Mouse (Mus musculus): ENCODE measurements around the gene Snd1. TPM values are rescaled to one million over a fixed set of nuclear protein-coding genes. Genes with fewer than 3 reads are reported as not detected.

Gene Snd1
- polyA plus RNA-seq, 1 experiment: 62.1 TPM

DNA sequence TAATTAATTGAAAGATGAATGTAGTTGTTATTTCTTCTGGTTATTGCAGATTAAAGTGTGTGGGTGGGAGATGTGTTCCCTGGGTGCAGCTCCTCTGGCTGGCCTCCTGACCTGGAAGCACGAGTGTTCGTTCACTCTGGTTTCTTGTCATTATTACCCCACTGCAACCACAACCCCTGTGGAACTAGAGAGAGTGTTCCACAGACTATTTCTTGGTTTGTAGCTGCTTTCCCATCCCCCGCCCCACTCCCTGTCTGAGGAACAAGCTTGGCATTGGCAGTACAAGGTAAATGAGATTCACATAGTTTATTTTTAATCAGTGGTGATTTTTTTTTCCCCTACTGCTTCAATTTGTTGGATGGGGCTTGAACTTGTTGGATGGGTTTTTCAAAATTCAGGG is 189.8 kb downstream of the Snd1 start:
- no peak overlapping the region for H3K4me3 ChIP-seq (ENCODE audit: insufficient read depth, low read length)
- H3K4me1 ChIP-seq (ENCODE audit: control insufficient read depth, insufficient read depth, low read length): peaks cover 2% of the 10 kb centered on the region; the same call in 1 of the 2 replicates
- TF ChIP-seq POLR2A (IDR thresholded peaks at IDR 0.05; ENCODE audit: extremely low read depth, insufficient read depth, low read length): no peak
- no peak for TF ChIP-seq CTCF (IDR thresholded peaks at IDR 0.05; ENCODE audit: extremely low read depth, insufficient read depth, low read length)
- no peak overlapping the region for H3K27ac ChIP-seq (ENCODE audit: insufficient read depth, low read length)

GRCm38 (mm10) chr6:28667586-28667985 is 192.6 kb downstream of the Snd1 start:
- Histone ChIP-seq H3K4me1 (ENCODE audit: control insufficient read depth, insufficient read depth, low read length) (peaks cover 2% of the 10 kb centered on the region; the same call in 1 of the 2 replicates), H3K27ac (ENCODE audit: insufficient read depth, low read length) (no peak overlapping the region), H3K4me3 (ENCODE audit: insufficient read depth, low read length) (no peak overlapping the region)
- TF ChIP-seq CTCF (IDR thresholded peaks at IDR 0.05; ENCODE audit: extremely low read depth, insufficient read depth, low read length) (no peak), POLR2A (IDR thresholded peaks at IDR 0.05; ENCODE audit: extremely low read depth, insufficient read depth, low read length) (no peak)

DNA sequence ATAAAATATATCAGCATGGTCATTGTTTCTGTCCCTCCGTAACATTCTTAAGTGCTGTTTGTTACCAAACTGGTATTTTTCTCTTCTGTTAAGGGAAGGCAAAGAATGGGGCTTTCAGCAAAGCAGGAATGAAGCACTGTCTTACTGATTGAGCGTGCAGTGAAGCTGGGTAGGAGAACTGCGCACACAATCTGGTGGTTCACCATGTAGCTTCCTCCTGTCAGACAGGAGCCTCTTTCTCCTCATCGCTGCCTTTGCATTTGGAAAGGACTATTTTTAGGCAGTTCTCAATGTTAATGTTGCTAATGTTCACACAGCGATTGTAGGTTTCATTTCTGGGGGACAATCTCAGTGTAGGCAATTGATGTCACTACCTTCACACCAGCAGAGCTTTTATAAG is 194.3 kb downstream of the Snd1 start:
- Histone ChIP-seq H3K4me3 (ENCODE audit: insufficient read depth, low read length) (no peak overlapping the region), H3K27ac (ENCODE audit: insufficient read depth, low read length) (no peak overlapping the region), H3K4me1 (ENCODE audit: control insufficient read depth, insufficient read depth, low read length) (peaks cover 2% of the 10 kb centered on the region; the same call in 1 of the 2 replicates)
- TF ChIP-seq POLR2A (IDR thresholded peaks at IDR 0.05; ENCODE audit: extremely low read depth, insufficient read depth, low read length) (no peak), CTCF (IDR thresholded peaks at IDR 0.05; ENCODE audit: extremely low read depth, insufficient read depth, low read length) (no peak)

GRCm38 (mm10) chr6:28672388-28672787 is 197.4 kb downstream of the Snd1 start:
- H3K4me1 ChIP-seq (ENCODE audit: control insufficient read depth, insufficient read depth, low read length): peaks cover 2% of the 10 kb centered on the region; the same call in 1 of the 2 replicates
- TF ChIP-seq POLR2A (IDR thresholded peaks at IDR 0.05; ENCODE audit: extremely low read depth, insufficient read depth, low read length) (no peak), CTCF (IDR thresholded peaks at IDR 0.05; ENCODE audit: extremely low read depth, insufficient read depth, low read length) (no peak)
- H3K27ac ChIP-seq (ENCODE audit: insufficient read depth, low read length): no peak overlapping the region
- no peak overlapping the region for H3K4me3 ChIP-seq (ENCODE audit: insufficient read depth, low read length)

- no peak for TF ChIP-seq CTCF (IDR thresholded peaks at IDR 0.05; ENCODE audit: extremely low read depth, insufficient read depth, low read length)
- TF ChIP-seq POLR2A (IDR thresholded peaks at IDR 0.05; ENCODE audit: extremely low read depth, insufficient read depth, low read length): no peak
- no peak overlapping the region for H3K27ac ChIP-seq (ENCODE audit: insufficient read depth, low read length)
- H3K4me3 ChIP-seq (ENCODE audit: insufficient read depth, low read length): no peak overlapping the region
- H3K4me1 ChIP-seq (ENCODE audit: control insufficient read depth, insufficient read depth, low read length): no peaks in the 10 kb centered on the region
Measured at GRCm38 (mm10) chr6:28674686-28675085, 199.7 kb downstream of the Snd1 start.

DNA sequence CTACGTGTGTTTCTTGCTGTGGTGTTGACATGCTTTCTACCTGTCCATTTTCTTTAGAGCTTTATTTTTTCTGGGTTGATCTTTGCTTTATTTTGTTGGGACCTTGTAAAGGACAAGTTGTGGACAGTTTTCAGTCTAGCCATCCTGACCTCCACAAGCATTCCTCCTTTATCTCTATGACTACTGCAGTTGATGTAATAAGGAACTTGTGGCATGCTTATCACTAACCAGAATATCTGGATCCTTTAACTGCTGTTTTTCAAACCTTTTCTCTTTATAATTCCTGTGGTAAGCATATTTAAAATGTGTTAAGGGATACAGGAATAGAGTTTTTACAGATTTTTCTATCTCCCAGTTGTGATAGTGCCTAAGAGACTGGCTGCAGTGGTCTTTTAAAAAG is 204.0 kb downstream of the Snd1 start:
- Histone ChIP-seq H3K27ac (ENCODE audit: insufficient read depth, low read length) (no peak overlapping the region), H3K4me3 (ENCODE audit: insufficient read depth, low read length) (no peak overlapping the region), H3K4me1 (ENCODE audit: control insufficient read depth, insufficient read depth, low read length) (no peaks in the 10 kb centered on the region; the same call in 1 of the 2 replicates)
- TF ChIP-seq CTCF (IDR thresholded peaks at IDR 0.05; ENCODE audit: extremely low read depth, insufficient read depth, low read length) (no peak), POLR2A (IDR thresholded peaks at IDR 0.05; ENCODE audit: extremely low read depth, insufficient read depth, low read length) (no peak)

- Histone ChIP-seq H3K4me1 (ENCODE audit: control insufficient read depth, insufficient read depth, low read length) (no peaks in the 10 kb centered on the region; the same call in 1 of the 2 replicates), H3K4me3 (ENCODE audit: insufficient read depth, low read length) (no peak overlapping the region), H3K27ac (ENCODE audit: insufficient read depth, low read length) (no peak overlapping the region)
- TF ChIP-seq POLR2A (IDR thresholded peaks at IDR 0.05; ENCODE audit: extremely low read depth, insufficient read depth, low read length) (no peak), CTCF (IDR thresholded peaks at IDR 0.05; ENCODE audit: extremely low read depth, insufficient read depth, low read length) (no peak)
Measured at GRCm38 (mm10) chr6:28680537-28680936, 205.6 kb downstream of the Snd1 start.

- no peak for TF ChIP-seq POLR2A (IDR thresholded peaks at IDR 0.05; ENCODE audit: extremely low read depth, insufficient read depth, low read length)
- TF ChIP-seq CTCF (IDR thresholded peaks at IDR 0.05; ENCODE audit: extremely low read depth, insufficient read depth, low read length): no peak
- Histone ChIP-seq H3K27ac (ENCODE audit: insufficient read depth, low read length) (no peak overlapping the region), H3K4me3 (ENCODE audit: insufficient read depth, low read length) (no peak overlapping the region), H3K4me1 (ENCODE audit: control insufficient read depth, insufficient read depth, low read length) (no peaks in the 10 kb centered on the region; the same call in 1 of the 2 replicates)
Measured at GRCm38 (mm10) chr6:28681521-28682457, 206.8 kb downstream of the Snd1 start.

- H3K4me3 ChIP-seq (ENCODE audit: insufficient read depth, low read length): no peak overlapping the region
- H3K27ac ChIP-seq (ENCODE audit: insufficient read depth, low read length): no peak overlapping the region
- TF ChIP-seq CTCF (IDR thresholded peaks at IDR 0.05; ENCODE audit: extremely low read depth, insufficient read depth, low read length): no peak
- TF ChIP-seq POLR2A (IDR thresholded peaks at IDR 0.05; ENCODE audit: extremely low read depth, insufficient read depth, low read length): no peak
- no peaks in the 10 kb centered on the region; the same call in 1 of the 2 replicates for H3K4me1 ChIP-seq (ENCODE audit: control insufficient read depth, insufficient read depth, low read length)
Measured at GRCm38 (mm10) chr6:28685052-28685451, 210.1 kb downstream of the Snd1 start.

DNA sequence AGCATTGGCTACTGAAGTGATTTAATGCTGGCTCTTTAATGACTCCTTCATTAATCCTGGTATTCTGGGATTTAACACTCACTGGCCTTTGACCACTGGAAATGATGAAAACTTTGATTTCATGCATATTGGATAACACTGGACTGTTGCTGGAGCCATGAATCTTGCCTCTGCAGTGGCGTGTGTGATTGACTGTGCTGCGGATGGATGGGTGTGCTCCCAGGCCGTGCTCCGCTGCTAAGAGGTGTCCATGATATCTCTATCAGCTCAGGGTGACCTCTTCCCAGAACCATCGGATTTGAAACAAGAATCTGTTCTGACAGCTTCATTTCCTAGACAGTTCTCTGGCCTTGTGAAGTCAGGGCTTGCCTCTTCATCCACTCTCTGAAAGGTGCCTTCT is 210.8 kb downstream of the Snd1 start:
- no peak for TF ChIP-seq CTCF (IDR thresholded peaks at IDR 0.05; ENCODE audit: extremely low read depth, insufficient read depth, low read length)
- TF ChIP-seq POLR2A (IDR thresholded peaks at IDR 0.05; ENCODE audit: extremely low read depth, insufficient read depth, low read length): no peak
- Histone ChIP-seq H3K27ac (ENCODE audit: insufficient read depth, low read length) (no peak overlapping the region), H3K4me3 (ENCODE audit: insufficient read depth, low read length) (no peak overlapping the region), H3K4me1 (ENCODE audit: control insufficient read depth, insufficient read depth, low read length) (no peaks in the 10 kb centered on the region; the same call in 1 of the 2 replicates)
